Mouse (Mus musculus) liver, embryonic 16.5 days (tissue): ENCODE results near the gene Nin. TPM values are rescaled to one million over a fixed set of nuclear protein-coding genes. Genes with fewer than 3 reads are reported as not detected.

Experiments used
- ATAC-seq: fragments of 200-750 bp; cut with Nextera tagmentation; 2 replicates; pipeline ENCODE4 v1.8.0; 2017; ENCODE audit warnings: low read depth, mild to moderate bottlenecking, moderate number of reproducible peaks, moderate library complexity
- H3K27ac ChIP-seq: fragments of 300-500 bp; sonication (generic); 2 replicates; pipeline ENCODE4 v1.5.1; 2014; ENCODE audit warnings: mild to moderate bottlenecking, low read length
- H3K27me3 ChIP-seq: fragments of 300-500 bp; sonication (generic); 2 replicates; pipeline ENCODE4 v1.6.1; 2014; ENCODE audit warnings: low read depth, low read length, mixed read lengths; ENCODE audit not compliant: control insufficient read depth, insufficient read depth
- H3K36me3 ChIP-seq: fragments of 300-500 bp; sonication (generic); 2 replicates; pipeline ENCODE4 v1.6.1; 2014; ENCODE audit warnings: mild to moderate bottlenecking; ENCODE audit not compliant: control insufficient read depth, insufficient read depth
- H3K4me1 ChIP-seq: fragments of 300-500 bp; sonication (generic); 2 replicates; pipeline ENCODE4 v1.6.1; 2014; ENCODE audit warnings: low read depth, low read length, mixed read lengths; ENCODE audit not compliant: control insufficient read depth
- H3K4me2 ChIP-seq: fragments of 300-500 bp; sonication (generic); 2 replicates; pipeline ENCODE4 v1.6.1; 2014; ENCODE audit warnings: low read depth, low read length, mixed read lengths
- H3K4me3 ChIP-seq: fragments of 300-500 bp; sonication (generic); 2 replicates; pipeline ENCODE4 v1.5.1; 2014; ENCODE audit warnings: low read depth, mild to moderate bottlenecking, low read length
- H3K9ac ChIP-seq: fragments of 300-500 bp; sonication (generic); 2 replicates; pipeline ENCODE4 v1.6.1; 2014; ENCODE audit warnings: low read depth, low read length
- H3K9me3 ChIP-seq: fragments of 300-500 bp; sonication (generic); replicated peaks from 2 replicates; pipeline ENCODE4 v1.6.1; 2016; ENCODE audit warnings: low read length; ENCODE audit not compliant: control insufficient read depth
- WGBS: fragments of 180-500 bp; shearing (Covaris S2); extraction: QIAGEN DNeasy Blood & Tissue Kit; methylation state at CpG from one replicate; pipeline ENCODE4 v1.1.7; 2014; ENCODE audit not compliant: insufficient replicate concordance; 5-methylcytosine and 5-hydroxymethylcytosine counted together
- polyA plus RNA-seq: library from polyadenylated mRNA; unstranded; fragments of >200 nt; fragmentation: Nextera tagmentation; extraction: Ambion mirVana; gene quantifications from 2 replicates; pipeline ENCODE4 v1.2.1, GENCODE M21; 2015

Gene Nin
- polyA plus RNA-seq, 1 experiment from 2014 or later: 3.1 TPM

- H3K9me3 ChIP-seq: no peaks in the 10 kb centered on the region
- no peaks in the 10 kb centered on the region for H3K4me1 ChIP-seq
- ATAC-seq: no peak
- no peak overlapping the region for H3K4me2 ChIP-seq
- no peak overlapping the region for H3K4me3 ChIP-seq
- H3K27ac ChIP-seq: no peak overlapping the region
- no peak overlapping the region for H3K9ac ChIP-seq
- H3K36me3 ChIP-seq: no peaks in the 10 kb centered on the region
- no peaks in the 10 kb centered on the region for H3K27me3 ChIP-seq
Measured at GRCm38 (mm10) chr12:70026233-70026632, 87.3 kb downstream of the Nin start.

GRCm38 (mm10) chr12:70025431-70025830 lies 88.1 kb downstream of the Nin start:
- no peaks in the 10 kb centered on the region for H3K36me3 ChIP-seq
- WGBS: 76% methylated on average over 6 of the region's 6 CpGs
- H3K4me3 ChIP-seq: no peak overlapping the region
- H3K9me3 ChIP-seq: no peaks in the 10 kb centered on the region
- no peaks in the 10 kb centered on the region for H3K4me1 ChIP-seq
- H3K27me3 ChIP-seq: no peaks in the 10 kb centered on the region
- H3K27ac ChIP-seq: no peak overlapping the region
- H3K4me2 ChIP-seq: no peak overlapping the region
- ATAC-seq: no peak
- H3K9ac ChIP-seq: no peak overlapping the region

DNA sequence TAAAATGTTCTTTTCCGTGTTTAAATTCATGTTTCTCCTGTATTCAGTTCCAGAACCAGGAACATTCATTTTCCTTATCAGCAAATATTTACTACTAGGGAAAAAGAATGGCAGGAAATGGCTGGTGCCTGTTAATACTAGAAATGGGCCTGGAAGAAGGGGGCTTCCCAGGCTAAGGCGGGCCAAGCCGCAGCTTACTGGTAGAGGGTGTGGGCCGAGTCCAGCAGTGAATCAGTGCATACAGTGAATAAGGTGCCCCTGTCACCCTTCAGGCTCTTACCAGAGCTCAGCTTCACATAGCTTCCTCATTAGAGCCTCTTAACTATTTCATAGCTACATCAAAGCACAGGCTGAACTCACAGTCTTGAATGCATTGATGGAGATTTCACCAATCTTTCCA lies 89.9 kb downstream of the Nin start:
- H3K27me3 ChIP-seq: no peaks in the 10 kb centered on the region
- no peak overlapping the region for H3K4me3 ChIP-seq
- H3K4me2 ChIP-seq: no peak overlapping the region
- no peak overlapping the region for H3K9ac ChIP-seq
- no peaks in the 10 kb centered on the region for H3K36me3 ChIP-seq
- H3K9me3 ChIP-seq: no peaks in the 10 kb centered on the region
- ATAC-seq: no peak
- 70% methylated on average over 4 of the region's 4 CpGs for WGBS
- H3K27ac ChIP-seq: no peak overlapping the region
- no peaks in the 10 kb centered on the region for H3K4me1 ChIP-seq

- H3K4me2 ChIP-seq: no peak overlapping the region
- WGBS: 51% methylated on average over 4 of the region's 4 CpGs
- H3K4me1 ChIP-seq: no peaks in the 10 kb centered on the region
Measured at GRCm38 (mm10) chr12:70018153-70018552, 95.4 kb downstream of the Nin start.

GRCm38 (mm10) chr12:70015936-70016335 lies 97.6 kb downstream of the Nin start:
- WGBS: 61% methylated on average over 4 of the region's 4 CpGs
- no peaks in the 10 kb centered on the region for H3K27me3 ChIP-seq

More at GRCm38 (mm10) chr12:70018153-70018552, 95.4 kb downstream of the Nin start:
- Histone ChIP-seq H3K27me3 (no peaks in the 10 kb centered on the region), H3K9me3 (no peaks in the 10 kb centered on the region), H3K36me3 (no peaks in the 10 kb centered on the region), H3K27ac (no peak overlapping the region), H3K4me3 (no peak overlapping the region), H3K9ac (no peak overlapping the region)
- no peak for ATAC-seq

GRCm38 (mm10) chr12:70011681-70012080 lies 101.8 kb downstream of the Nin start:
- H3K27me3 ChIP-seq: no peaks in the 10 kb centered on the region
- no peaks in the 10 kb centered on the region for H3K36me3 ChIP-seq
- no peaks in the 10 kb centered on the region; the same call in 1 of the 2 replicates for H3K9me3 ChIP-seq
- no peak overlapping the region for H3K9ac ChIP-seq
- H3K4me3 ChIP-seq: no peak overlapping the region
- no peak overlapping the region for H3K4me2 ChIP-seq
- WGBS: 70% methylated on average over 5 of the region's 5 CpGs
- ATAC-seq: no peak
- no peaks in the 10 kb centered on the region for H3K4me1 ChIP-seq
- no peak overlapping the region for H3K27ac ChIP-seq

More at GRCm38 (mm10) chr12:70015936-70016335, 97.6 kb downstream of the Nin start:
- no peak for ATAC-seq
- Histone ChIP-seq H3K4me3 (no peak overlapping the region), H3K4me1 (no peaks in the 10 kb centered on the region), H3K9me3 (no peaks in the 10 kb centered on the region; the same call in 1 of the 2 replicates), H3K9ac (no peak overlapping the region), H3K36me3 (no peaks in the 10 kb centered on the region), H3K4me2 (no peak overlapping the region), H3K27ac (no peak overlapping the region)

- H3K27me3 ChIP-seq: no peaks in the 10 kb centered on the region
- H3K4me1 ChIP-seq: no peaks in the 10 kb centered on the region
- H3K4me2 ChIP-seq: no peak overlapping the region
- no peak overlapping the region for H3K4me3 ChIP-seq
- no peak for ATAC-seq
- H3K9ac ChIP-seq: no peak overlapping the region
- no peaks in the 10 kb centered on the region; the same call in 1 of the 2 replicates for H3K9me3 ChIP-seq
- 77% methylated on average over 4 of the region's 4 CpGs for WGBS
- no peaks in the 10 kb centered on the region for H3K36me3 ChIP-seq
- H3K27ac ChIP-seq: no peak overlapping the region
Measured at GRCm38 (mm10) chr12:70010356-70010755, 103.2 kb downstream of the Nin start.

DNA sequence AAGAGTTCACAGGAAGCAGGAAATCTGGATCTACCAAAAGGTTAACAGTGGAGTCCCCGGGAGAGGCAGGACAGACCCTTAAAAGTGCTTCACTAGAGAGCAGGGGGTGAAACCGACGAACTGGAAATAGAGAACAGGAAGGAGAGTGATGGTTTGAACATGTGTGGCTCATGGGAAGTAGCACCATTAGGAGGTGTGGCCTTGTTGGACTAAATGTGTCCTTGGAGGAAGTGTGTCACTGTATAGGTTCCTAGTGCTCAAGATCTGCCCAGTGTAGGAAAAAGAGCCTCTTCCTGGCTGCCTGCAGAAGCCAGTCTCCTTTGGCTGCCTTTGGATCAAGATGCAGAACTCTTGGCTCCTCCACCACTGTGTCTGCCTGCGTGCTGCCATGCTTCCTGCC lies 108.4 kb downstream of the Nin start:
- no peaks in the 10 kb centered on the region for H3K9me3 ChIP-seq
- H3K9ac ChIP-seq: no peak overlapping the region
- ATAC-seq: no peak
- WGBS: 43% methylated on average over 4 of the region's 4 CpGs
- H3K36me3 ChIP-seq: no peaks in the 10 kb centered on the region
- H3K27ac ChIP-seq: no peak overlapping the region
- no peaks in the 10 kb centered on the region for H3K4me1 ChIP-seq
- no peak overlapping the region for H3K4me3 ChIP-seq
- no peak overlapping the region for H3K4me2 ChIP-seq
- no peaks in the 10 kb centered on the region for H3K27me3 ChIP-seq

- H3K36me3 ChIP-seq: no peaks in the 10 kb centered on the region
Measured at GRCm38 (mm10) chr12:69998186-69998983, 115.1 kb downstream of the Nin start.

More at GRCm38 (mm10) chr12:69998186-69998983, 115.1 kb downstream of the Nin start:
- Histone ChIP-seq H3K27ac (no peak overlapping the region), H3K4me1 (no peaks in the 10 kb centered on the region), H3K9me3 (no peaks in the 10 kb centered on the region), H3K4me2 (no peak overlapping the region), H3K4me3 (no peak overlapping the region), H3K9ac (no peak overlapping the region), H3K27me3 (no peaks in the 10 kb centered on the region)
- ATAC-seq: no peak
- 58% methylated on average over 13 of the region's 13 CpGs for WGBS
